In the genomic region with DNA sequence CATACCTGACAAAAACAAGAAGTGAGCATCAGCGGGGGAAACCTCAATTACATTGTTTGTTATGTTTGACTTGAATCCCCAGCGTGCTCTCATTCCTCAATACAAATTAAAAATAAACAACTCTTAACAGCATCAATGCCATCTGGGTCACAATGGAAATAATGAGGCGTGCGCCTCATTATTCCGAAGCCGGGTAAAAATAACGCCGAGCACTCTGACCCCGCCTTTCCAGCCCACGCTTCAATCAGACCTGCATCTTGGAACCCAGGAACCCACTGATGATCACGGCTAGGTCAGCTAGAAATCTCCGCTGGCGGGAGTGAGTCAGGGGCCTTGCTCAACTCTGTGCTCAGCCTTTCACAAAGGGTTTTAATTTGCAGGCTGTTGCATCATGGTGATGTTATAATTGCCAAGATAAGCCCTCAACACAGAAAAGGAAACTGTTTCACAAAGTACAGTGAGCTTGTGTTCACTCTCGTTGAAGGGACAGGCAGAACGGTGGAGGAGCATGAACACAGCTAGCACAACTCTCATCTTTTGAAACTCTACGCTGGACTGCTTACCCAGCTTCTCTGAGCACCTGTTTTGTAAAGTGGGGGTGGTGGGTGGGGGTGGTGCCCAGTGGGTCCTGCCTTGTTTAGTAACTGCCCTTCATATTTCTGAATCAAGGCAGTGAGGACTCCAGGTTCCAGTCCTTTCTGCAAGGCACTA, we compare ENCODE assay signal across 8 mouse cellular contexts. TPM values are rescaled to one million over a fixed set of nuclear protein-coding genes. Genes with fewer than 3 reads are reported as not detected.
A peak's percentile ranks its signal among the peaks of the same experiment; 100 is the strongest.
DNase-seq lines count a peak whose midpoint lies in the region; ATAC-seq and TF ChIP-seq lines count a peak whose summit lies in the region.

No protein-coding gene starts in this region.

- peaks cover 18% of the 10 kb centered on the region for H3K27me3 ChIP-seq in embryonic facial prominence, embryonic 10.5 days (replicated peaks; ENCODE audit: low read depth, poor library complexity, severe bottlenecking)

- TF ChIP-seq CTCF in olfactory bulb, adult 2 months (IDR thresholded peaks at IDR 0.05; ENCODE audit: insufficient read depth, low read depth, low read length) = no peak

- WGBS in embryonic facial prominence, embryonic 10.5 days = 17% methylated on average over 16 of the region's 16 CpGs
- WGBS in olfactory bulb, adult 2 months = 12% methylated on average over 16 of the region's 16 CpGs

- H3K4me3 ChIP-seq in embryonic facial prominence, embryonic 10.5 days = peak overlapping the region; percentile 32
- peak overlapping the region; percentile 22 for H3K4me3 ChIP-seq in olfactory bulb, adult 2 months (ENCODE audit: insufficient read depth, low read depth, low read length)

- no peaks in the 10 kb centered on the region for H3K36me3 ChIP-seq in embryonic facial prominence, embryonic 10.5 days (replicated peaks)

- peaks cover 58% of the 10 kb centered on the region for H3K4me1 ChIP-seq in embryonic facial prominence, embryonic 10.5 days
- peaks cover 26% of the 10 kb centered on the region for H3K4me1 ChIP-seq in olfactory bulb, adult 2 months (ENCODE audit: control insufficient read depth, insufficient read depth, low read length)

- TF ChIP-seq POLR2A in olfactory bulb, adult 2 months (IDR thresholded peaks at IDR 0.05; ENCODE audit: insufficient read depth, low read depth, low read length) = no peak

- intact Hi-C loops in heart, postnatal 14 days (cut with DNase I) = no loop called here

- peak overlapping the region; percentile 51; the same call in 1 of the 2 replicates for H3K27ac ChIP-seq in embryonic facial prominence, embryonic 10.5 days (replicated peaks)
- H3K27ac ChIP-seq in olfactory bulb, adult 2 months (ENCODE audit: insufficient read depth, low read depth, low read length) = peak overlapping the region; percentile 82

- peak; percentile 25 for DNase-seq in ovary, postnatal 36 days (ENCODE audit: low spot score)
- DNase-seq in ovary, postnatal 14 days (ENCODE audit: low spot score) = no peak
- peak; percentile 50 for DNase-seq in embryonic facial prominence, embryonic 10.5 days (ENCODE audit: low spot score)
- peak; percentile 35 to 37 for DNase-seq in heart, postnatal 14 days
- peak; percentile 76 to 84 for DNase-seq in lung, adult 18-20 months
- DNase-seq in left cerebral cortex, adult 9 months (ENCODE audit: low spot score in 2 of 2) = no peak

- ATAC-seq in erythroid progenitor cell, adult 5-6 weeks (replicated peaks; ENCODE audit: low FRiP score, poor library complexity, severe bottlenecking) = no peak

- H3K9me3 ChIP-seq in embryonic facial prominence, embryonic 10.5 days = no peaks in the 10 kb centered on the region

RNA-seq across cellular contexts. Expression of gene Nfil3, which starts 4.2 kb away (rescaled TPM):
- 22.8 and 24.5 TPM in 2 replicates for polyA plus RNA-seq in embryonic facial prominence, embryonic 10.5 days (2016; fragmentation: Nextera tagmentation; extraction: Ambion mirVana)
- 10 to 100 TPM; 19.6 to 22.7 TPM for total RNA-seq in heart, postnatal 14 days (2021)
- polyA plus RNA-seq in olfactory bulb, adult 2 months (2012; ENCODE audit: insufficient read depth, insufficient read length, low replicate concordance, missing spikeins) = not detected in 2 replicates
- 2.9 and 3.6 TPM in 2 replicates for total RNA-seq in erythroid progenitor cell, adult 5-6 weeks (2015; ENCODE audit: low replicate concordance)
- total RNA-seq in erythroid progenitor cell, adult 5-6 weeks (2017; ENCODE audit: low replicate concordance) = 1.7 and 3.7 TPM in 2 replicates

RNA-seq across cellular contexts. Expression of gene Auh, which starts 47.2 kb away (rescaled TPM):
- 30.7 and 32.9 TPM in 2 replicates for polyA plus RNA-seq in embryonic facial prominence, embryonic 10.5 days (2016; fragmentation: Nextera tagmentation; extraction: Ambion mirVana)
- total RNA-seq in heart, postnatal 14 days (2021) = 10 to 100 TPM; 92.6 to 95.8 TPM
- not detected in 2 replicates for polyA plus RNA-seq in olfactory bulb, adult 2 months (2012; ENCODE audit: insufficient read depth, insufficient read length, low replicate concordance, missing spikeins)
- total RNA-seq in erythroid progenitor cell, adult 5-6 weeks (2015; ENCODE audit: low replicate concordance) = 21.4 and 40.7 TPM in 2 replicates
- total RNA-seq in erythroid progenitor cell, adult 5-6 weeks (2017; ENCODE audit: low replicate concordance) = 35.3 and 51.2 TPM in 2 replicates

Comparison
In these comparisons a context has a peak if more than half of its experiments do, and no peak if none do; other contexts are left out.
1. DNase-seq: peak in ovary, postnatal 36 days (single experiment), embryonic facial prominence, embryonic 10.5 days (single experiment), heart, postnatal 14 days (2 of 2) and lung, adult 18-20 months (2 of 2); none in ovary, postnatal 14 days (single experiment) and left cerebral cortex, adult 9 months (0 of 2).
2. RNA of gene Nfil3, which starts 4.2 kb away (total RNA-seq): 19.6 to 22.7 TPM in heart, postnatal 14 days; 1.7 to 3.7 TPM in erythroid progenitor cell, adult 5-6 weeks; every median in the first group is over 4 times any median in the second.